Mouse (Mus musculus) heart, embryonic 15.5 days (tissue): ENCODE data around the gene Gm17304. TPM values are rescaled to one million over a fixed set of nuclear protein-coding genes. Genes with fewer than 3 reads are reported as not detected.

Experiments used
- ATAC-seq: fragments of 200-750 bp; cut with Nextera tagmentation; replicated peaks from 2 replicates; pipeline ENCODE4 v1.8.0; 2017; ENCODE audit warnings: low read depth, moderate TSS enrichment; ENCODE audit not compliant: insufficient number of reproducible peaks, insufficient read depth, low FRiP score
- H3K27ac ChIP-seq: fragments of 300-500 bp; sonication (generic); 2 replicates; pipeline ENCODE4 v1.5.1; 2015; ENCODE audit warnings: mild to moderate bottlenecking, inconsistent platforms
- H3K27me3 ChIP-seq: fragments of 300-500 bp; sonication (generic); 2 replicates; pipeline ENCODE4 v1.6.1; 2015; ENCODE audit warnings: inconsistent platforms
- H3K36me3 ChIP-seq: fragments of 300-500 bp; sonication (generic); 2 replicates; pipeline ENCODE4 v1.6.1; 2015; ENCODE audit warnings: mild to moderate bottlenecking, inconsistent platforms
- H3K4me1 ChIP-seq: fragments of 300-500 bp; sonication (generic); replicated peaks from 2 replicates; pipeline ENCODE4 v1.6.1; 2015; ENCODE audit warnings: inconsistent platforms
- H3K4me2 ChIP-seq: fragments of 300-500 bp; sonication (generic); 2 replicates; pipeline ENCODE4 v1.6.1; 2015; ENCODE audit warnings: inconsistent platforms, mild to moderate bottlenecking, moderate library complexity
- H3K4me3 ChIP-seq: fragments of 300-500 bp; sonication (generic); 2 replicates; pipeline ENCODE4 v1.5.1; 2015; ENCODE audit warnings: mild to moderate bottlenecking, inconsistent platforms
- H3K9ac ChIP-seq: fragments of 300-500 bp; sonication (generic); 2 replicates; pipeline ENCODE4 v1.6.1; 2015; ENCODE audit warnings: mild to moderate bottlenecking, inconsistent platforms
- H3K9me3 ChIP-seq: fragments of 300-500 bp; sonication (generic); replicated peaks from 2 replicates; pipeline ENCODE4 v1.6.1; 2016; ENCODE audit warnings: inconsistent platforms
- WGBS: fragments of 180-500 bp; shearing (Covaris S2); methylation state at CpG from one replicate; pipeline ENCODE4 v1.1.7; 2015; ENCODE audit warnings: mixed read lengths; 5-methylcytosine and 5-hydroxymethylcytosine counted together
- polyA plus RNA-seq: library from polyadenylated mRNA; unstranded; fragments of >200 nt; fragmentation: Nextera tagmentation; extraction: Ambion mirVana; gene quantifications from 2 replicates; pipeline ENCODE4 v1.2.1, GENCODE M21; 2015

The Gm17304 gene
- polyA plus RNA-seq, 1 experiment from 2014 or later: not detected

DNA sequence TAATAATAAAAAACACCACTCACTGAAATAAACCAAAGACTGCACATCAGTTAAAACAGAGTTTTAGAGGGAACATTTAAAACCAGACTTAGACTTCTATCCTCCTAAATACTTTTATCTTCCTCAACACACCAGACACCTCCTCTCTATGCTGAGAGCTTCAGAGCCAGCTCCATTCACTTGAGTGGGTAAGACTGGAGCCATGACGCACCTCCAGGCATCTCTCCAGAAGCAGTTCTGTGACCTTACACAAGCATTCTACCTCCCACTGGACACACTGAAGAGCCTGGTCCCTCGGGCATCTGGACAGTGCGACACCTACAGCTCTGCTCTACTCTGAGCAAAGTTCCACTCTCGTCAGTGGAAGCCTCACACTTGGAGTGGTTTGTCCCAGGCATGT, 14.4 kb downstream of the Gm17304 start:
- peaks cover 10% of the 10 kb centered on the region for H3K36me3 ChIP-seq
- no peak overlapping the region for H3K4me2 ChIP-seq
- WGBS: 78% methylated on average over 4 of the region's 4 CpGs
- no peak overlapping the region for H3K27ac ChIP-seq
- no peak for ATAC-seq
- H3K27me3 ChIP-seq: no peaks in the 10 kb centered on the region
- H3K9me3 ChIP-seq: no peaks in the 10 kb centered on the region
- peaks cover 7% of the 10 kb centered on the region; the same call in 1 of the 2 replicates for H3K4me1 ChIP-seq
- no peak overlapping the region for H3K4me3 ChIP-seq
- H3K9ac ChIP-seq: no peak overlapping the region

- Histone ChIP-seq H3K36me3 (0 out of 2 replicates have a peak, but pooled peaks cover 6% of the 10 kb centered on the region), H3K4me3 (no peak overlapping the region), H3K4me1 (peaks cover 11% of the 10 kb centered on the region), H3K9ac (no peak overlapping the region), H3K9me3 (no peaks in the 10 kb centered on the region), H3K27me3 (no peaks in the 10 kb centered on the region), H3K4me2 (no peak overlapping the region), H3K27ac (no peak overlapping the region)
- no peak; the same call in 1 of the 2 replicates for ATAC-seq
- WGBS: 68% methylated on average over 8 of the region's 8 CpGs
Observed at GRCm38 (mm10) chr5:106628369-106629149, 19.7 kb downstream of the Gm17304 start.

DNA sequence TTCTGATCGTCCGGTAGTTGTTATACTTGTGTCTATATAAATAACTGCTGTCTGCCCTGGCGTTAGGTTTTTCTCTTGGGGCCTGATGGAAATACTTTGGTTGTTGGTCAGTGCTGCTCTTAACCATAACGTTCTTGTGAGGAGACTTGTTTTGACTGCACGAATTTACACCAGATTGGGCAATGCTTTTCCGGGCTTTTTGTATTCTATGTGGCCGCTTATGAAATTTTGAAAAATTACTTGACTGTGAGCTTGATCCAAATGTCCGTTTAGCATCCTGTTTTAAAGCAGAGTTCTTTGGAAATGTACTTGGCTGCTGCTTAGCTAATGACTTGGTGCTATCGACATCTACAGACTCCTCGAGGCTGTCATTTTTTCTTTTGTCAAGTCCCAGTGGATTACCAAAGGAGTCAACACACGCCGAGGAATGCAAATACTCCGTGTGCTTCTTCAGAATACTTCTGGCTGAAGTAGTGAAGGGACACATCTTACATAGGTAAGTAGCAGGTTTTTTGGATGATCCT, 27.6 kb downstream of the Gm17304 start:
- no peaks in the 10 kb centered on the region for H3K27me3 ChIP-seq
- H3K27ac ChIP-seq: no peak overlapping the region
- ATAC-seq: no peak
- no peak overlapping the region for H3K9ac ChIP-seq
- no peaks in the 10 kb centered on the region for H3K9me3 ChIP-seq
- 85% methylated on average over 13 of the region's 13 CpGs for WGBS
- H3K36me3 ChIP-seq: peaks cover 41% of the 10 kb centered on the region
- no peak overlapping the region for H3K4me2 ChIP-seq
- H3K4me1 ChIP-seq: peaks cover 2% of the 10 kb centered on the region
- no peak overlapping the region for H3K4me3 ChIP-seq

DNA sequence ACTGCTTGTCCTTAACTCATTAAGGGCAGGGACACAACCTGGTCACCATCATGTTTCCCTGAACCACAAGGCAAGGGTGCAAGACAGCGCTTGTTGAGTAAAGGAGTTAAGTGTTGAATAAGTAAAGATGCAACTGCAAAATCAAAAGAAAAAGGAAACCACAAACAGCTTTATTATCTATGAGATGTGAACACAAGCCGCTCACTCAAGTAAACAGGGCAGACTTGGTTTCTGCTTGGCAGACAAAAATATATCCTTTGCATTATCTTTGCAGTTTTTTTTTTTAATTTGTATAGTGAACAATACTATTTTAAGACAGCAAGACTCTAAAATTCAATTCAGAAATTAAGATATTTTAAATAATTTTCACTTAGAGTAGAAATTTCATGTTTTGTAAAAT, 30.7 kb downstream of the Gm17304 start:
- no peak for ATAC-seq
- H3K9ac ChIP-seq: no peak overlapping the region
- no peak overlapping the region for H3K4me3 ChIP-seq
- H3K4me2 ChIP-seq: no peak overlapping the region
- no peak overlapping the region for H3K27ac ChIP-seq
- H3K27me3 ChIP-seq: no peaks in the 10 kb centered on the region
- WGBS: 94% methylated on average over 2 of the region's 2 CpGs
- H3K4me1 ChIP-seq: peaks cover 6% of the 10 kb centered on the region; the same call in 1 of the 2 replicates
- no peaks in the 10 kb centered on the region for H3K9me3 ChIP-seq
- H3K36me3 ChIP-seq: peaks cover 34% of the 10 kb centered on the region

GRCm38 (mm10) chr5:106640235-106640809, 31.4 kb downstream of the Gm17304 start:
- WGBS: 75% methylated on average over 5 of the region's 5 CpGs
- H3K9ac ChIP-seq: no peak overlapping the region
- no peak for ATAC-seq
- no peaks in the 10 kb centered on the region for H3K9me3 ChIP-seq
- no peaks in the 10 kb centered on the region for H3K27me3 ChIP-seq
- no peak overlapping the region for H3K4me3 ChIP-seq
- peaks cover 6% of the 10 kb centered on the region; the same call in 1 of the 2 replicates for H3K4me1 ChIP-seq
- no peak overlapping the region for H3K4me2 ChIP-seq
- H3K36me3 ChIP-seq: peaks cover 27% of the 10 kb centered on the region
- no peak overlapping the region for H3K27ac ChIP-seq

GRCm38 (mm10) chr5:106641876-106642275, 33.0 kb downstream of the Gm17304 start:
- Histone ChIP-seq H3K4me1 (peaks cover 6% of the 10 kb centered on the region; the same call in 1 of the 2 replicates), H3K9ac (no peak overlapping the region), H3K27ac (no peak overlapping the region), H3K4me3 (no peak overlapping the region), H3K9me3 (no peaks in the 10 kb centered on the region), H3K36me3 (peaks cover 12% of the 10 kb centered on the region), H3K4me2 (no peak overlapping the region), H3K27me3 (no peaks in the 10 kb centered on the region)
- 80% methylated on average over 3 of the region's 3 CpGs for WGBS
- no peak for ATAC-seq

DNA sequence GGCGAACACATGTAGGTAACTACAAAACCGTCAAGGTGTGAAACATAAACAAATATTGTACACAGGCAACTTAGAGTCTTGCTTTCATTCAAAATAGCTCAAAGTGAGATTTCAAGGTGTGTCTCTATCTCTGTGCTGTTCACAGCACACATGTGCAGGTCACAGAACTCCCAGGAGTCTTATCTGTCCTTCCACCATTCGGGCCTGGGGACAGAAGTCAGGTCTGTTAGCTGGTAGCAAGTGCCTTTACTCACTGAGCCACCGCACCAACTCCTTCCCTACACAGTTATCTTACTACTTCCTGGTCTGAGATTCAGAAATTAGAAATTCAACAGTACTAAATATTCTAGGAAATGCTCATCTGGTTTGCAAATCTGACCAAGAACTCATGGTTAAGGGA, 34.5 kb downstream of the Gm17304 start:
- peaks cover 6% of the 10 kb centered on the region; the same call in 1 of the 2 replicates for H3K4me1 ChIP-seq
- no peaks in the 10 kb centered on the region for H3K27me3 ChIP-seq
- no peak overlapping the region for H3K27ac ChIP-seq
- H3K4me3 ChIP-seq: no peak overlapping the region
- H3K4me2 ChIP-seq: no peak overlapping the region
- no peaks in the 10 kb centered on the region for H3K9me3 ChIP-seq
- 0 out of 2 replicates have a peak, but pooled peaks cover 5% of the 10 kb centered on the region for H3K36me3 ChIP-seq
- H3K9ac ChIP-seq: no peak overlapping the region
- ATAC-seq: no peak
- 81% methylated on average over 4 of the region's 4 CpGs for WGBS

- no peaks in the 10 kb centered on the region for H3K9me3 ChIP-seq
- no peak overlapping the region for H3K4me2 ChIP-seq
- H3K4me1 ChIP-seq: no peaks in the 10 kb centered on the region
- no peak overlapping the region for H3K27ac ChIP-seq
- 0 out of 2 replicates have a peak, but pooled peaks cover 5% of the 10 kb centered on the region for H3K36me3 ChIP-seq
- no peak overlapping the region for H3K4me3 ChIP-seq
- ATAC-seq: no peak
- no peak overlapping the region for H3K9ac ChIP-seq
- no peaks in the 10 kb centered on the region for H3K27me3 ChIP-seq
Observed at GRCm38 (mm10) chr5:106649441-106649840, 40.5 kb downstream of the Gm17304 start.

GRCm38 (mm10) chr5:106649995-106650394, 41.1 kb downstream of the Gm17304 start:
- Histone ChIP-seq H3K4me1 (no peaks in the 10 kb centered on the region), H3K9me3 (no peaks in the 10 kb centered on the region), H3K27me3 (no peaks in the 10 kb centered on the region), H3K4me3 (no peak overlapping the region), H3K27ac (no peak overlapping the region), H3K9ac (no peak overlapping the region), H3K4me2 (no peak overlapping the region), H3K36me3 (peaks cover 8% of the 10 kb centered on the region)
- no peak for ATAC-seq

GRCm38 (mm10) chr5:106652220-106652753, 43.4 kb downstream of the Gm17304 start:
- Histone ChIP-seq H3K9me3 (no peaks in the 10 kb centered on the region), H3K9ac (no peak overlapping the region), H3K4me2 (no peak overlapping the region), H3K36me3 (peaks cover 11% of the 10 kb centered on the region), H3K27ac (no peak overlapping the region), H3K27me3 (no peaks in the 10 kb centered on the region), H3K4me3 (no peak overlapping the region), H3K4me1 (no peaks in the 10 kb centered on the region)
- 81% methylated on average over 4 of the region's 4 CpGs for WGBS
- no peak for ATAC-seq

- Histone ChIP-seq H3K27ac (no peak overlapping the region), H3K36me3 (peaks cover 9% of the 10 kb centered on the region), H3K27me3 (no peaks in the 10 kb centered on the region), H3K4me3 (no peak overlapping the region), H3K4me1 (no peaks in the 10 kb centered on the region), H3K4me2 (no peak overlapping the region), H3K9me3 (no peaks in the 10 kb centered on the region), H3K9ac (no peak overlapping the region)
- ATAC-seq: no peak
- 84% methylated on average over 3 of the region's 3 CpGs for WGBS
Observed at GRCm38 (mm10) chr5:106652790-106653328, 44.0 kb downstream of the Gm17304 start.
